Mouse (Mus musculus): ENCODE data around the gene Sarnp. TPM values are rescaled to one million over a fixed set of nuclear protein-coding genes. Genes with fewer than 3 reads are reported as not detected.

Sarnp gene
- polyA plus RNA-seq, 1 experiment from 2014 or later, result 146 TPM

DNA sequence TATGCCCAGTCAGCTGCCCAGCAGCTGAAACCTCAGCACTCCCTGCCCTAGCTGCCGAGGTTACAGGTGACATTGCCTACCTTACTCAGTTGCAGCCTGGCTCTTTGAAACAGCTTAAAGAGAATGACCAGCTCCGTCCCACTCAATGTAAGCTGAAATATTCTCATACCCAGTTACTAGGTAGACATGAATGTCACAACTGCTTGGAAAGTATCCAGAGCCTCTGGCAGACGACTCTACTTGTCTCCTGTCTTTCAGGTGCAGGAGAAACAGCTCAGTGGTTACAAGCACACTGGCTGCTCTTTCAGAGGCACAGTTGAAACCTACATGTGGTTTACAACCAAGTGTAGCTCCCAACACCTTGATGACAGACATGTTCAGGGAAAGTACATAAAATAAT, 53.2 kb downstream of the Sarnp start:
- H3K27me3 ChIP-seq, result no peaks in the 10 kb centered on the region
- no peak overlapping the region for H3K27ac ChIP-seq (replicated peaks)
- H3K4me1 ChIP-seq (replicated peaks), result no peaks in the 10 kb centered on the region
- H3K4me3 ChIP-seq, result no peak overlapping the region
- ATAC-seq (ENCODE audit: low FRiP score, low read depth), result no peak
- H3K9me3 ChIP-seq, result no peaks in the 10 kb centered on the region
- H3K9ac ChIP-seq, result no peak overlapping the region
- WGBS, result 88% methylated on average over 3 of the region's 3 CpGs
- no peak overlapping the region for H3K4me2 ChIP-seq
- peaks cover 45% of the 10 kb centered on the region for H3K36me3 ChIP-seq

DNA sequence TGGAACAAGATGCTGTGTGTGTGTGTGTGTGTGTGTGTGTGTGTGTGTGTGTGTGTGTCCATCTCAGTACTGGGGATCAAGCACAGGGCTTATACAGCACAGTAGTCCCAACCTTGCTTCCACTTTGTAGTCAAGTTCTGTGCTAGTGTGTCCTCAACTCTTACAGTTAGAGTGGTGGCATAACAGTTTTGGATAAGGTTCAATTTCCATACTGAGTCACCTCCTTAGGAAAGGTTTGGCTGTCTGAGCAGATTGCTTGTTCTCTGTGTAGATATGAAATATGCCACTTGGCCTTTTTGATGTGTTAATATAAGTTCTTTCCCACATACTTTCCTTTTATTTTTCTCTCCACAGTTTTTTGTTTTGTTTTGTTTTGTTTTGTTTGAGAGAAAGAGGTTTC, 61.2 kb downstream of the Sarnp start:
- Histone ChIP-seq H3K4me2 (no peak overlapping the region), H3K27me3 (no peaks in the 10 kb centered on the region), H3K9me3 (no peaks in the 10 kb centered on the region), H3K4me1 (replicated peaks) (no peaks in the 10 kb centered on the region), H3K27ac (replicated peaks) (no peak overlapping the region), H3K4me3 (no peak overlapping the region), H3K9ac (no peak overlapping the region), H3K36me3 (peaks cover 27% of the 10 kb centered on the region)
- ATAC-seq (ENCODE audit: low FRiP score, low read depth), result no peak

DNA sequence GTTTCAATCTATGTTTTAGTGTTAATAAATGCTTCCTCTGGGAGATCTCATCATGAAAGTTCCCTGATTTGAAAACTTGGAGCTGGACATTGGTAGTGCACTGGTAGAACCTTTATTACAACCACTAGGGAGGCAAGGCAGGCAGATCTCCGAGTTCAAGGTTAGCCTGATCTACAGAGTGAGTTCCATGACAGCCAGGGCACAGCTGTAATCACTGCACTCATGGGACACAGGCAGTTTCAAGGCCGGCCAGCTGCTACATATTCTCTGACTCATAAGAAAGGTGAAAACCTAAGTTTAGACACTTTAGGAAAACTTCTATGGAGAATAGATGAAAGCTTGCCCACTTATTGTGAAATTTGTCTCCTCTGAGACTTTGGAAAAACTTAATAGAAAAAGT, 61.7 kb downstream of the Sarnp start:
- Histone ChIP-seq H3K27ac (replicated peaks) (no peak overlapping the region), H3K4me3 (no peak overlapping the region), H3K4me2 (no peak overlapping the region), H3K9me3 (no peaks in the 10 kb centered on the region), H3K36me3 (peaks cover 22% of the 10 kb centered on the region), H3K27me3 (no peaks in the 10 kb centered on the region), H3K9ac (no peak overlapping the region), H3K4me1 (replicated peaks) (no peaks in the 10 kb centered on the region)
- WGBS, result 80% methylated on average over 2 of the region's 2 CpGs
- ATAC-seq (ENCODE audit: low FRiP score, low read depth), result no peak

DNA sequence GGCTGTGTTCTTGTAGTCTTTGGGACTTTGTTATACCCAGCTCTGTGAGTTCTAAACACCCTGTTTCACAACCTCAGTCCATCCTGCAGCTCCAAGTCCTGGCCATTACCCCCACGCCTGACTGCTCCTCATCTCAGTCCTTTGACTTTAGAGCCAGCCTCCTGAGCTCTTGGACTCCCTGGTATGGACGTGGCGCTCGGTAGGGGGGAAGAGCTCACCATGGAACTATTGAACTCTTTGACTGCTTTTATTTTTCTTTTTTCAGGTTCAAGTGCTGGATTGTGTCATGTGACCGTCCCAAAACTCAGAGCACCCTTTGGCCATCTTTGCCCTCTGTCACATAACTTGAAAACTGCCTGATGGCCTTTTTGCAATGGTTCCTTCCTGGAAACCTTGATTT, 64.9 kb downstream of the Sarnp start:
- H3K4me3 ChIP-seq, result no peak overlapping the region
- H3K27ac ChIP-seq (replicated peaks), result no peak overlapping the region
- H3K4me2 ChIP-seq, result no peak overlapping the region
- 87% methylated on average over 5 of the region's 5 CpGs for WGBS
- ATAC-seq (ENCODE audit: low FRiP score, low read depth), result no peak
- H3K4me1 ChIP-seq (replicated peaks), result no peaks in the 10 kb centered on the region
- peaks cover 8% of the 10 kb centered on the region for H3K36me3 ChIP-seq
- H3K27me3 ChIP-seq, result no peaks in the 10 kb centered on the region
- no peaks in the 10 kb centered on the region for H3K9me3 ChIP-seq
- no peak overlapping the region for H3K9ac ChIP-seq

DNA sequence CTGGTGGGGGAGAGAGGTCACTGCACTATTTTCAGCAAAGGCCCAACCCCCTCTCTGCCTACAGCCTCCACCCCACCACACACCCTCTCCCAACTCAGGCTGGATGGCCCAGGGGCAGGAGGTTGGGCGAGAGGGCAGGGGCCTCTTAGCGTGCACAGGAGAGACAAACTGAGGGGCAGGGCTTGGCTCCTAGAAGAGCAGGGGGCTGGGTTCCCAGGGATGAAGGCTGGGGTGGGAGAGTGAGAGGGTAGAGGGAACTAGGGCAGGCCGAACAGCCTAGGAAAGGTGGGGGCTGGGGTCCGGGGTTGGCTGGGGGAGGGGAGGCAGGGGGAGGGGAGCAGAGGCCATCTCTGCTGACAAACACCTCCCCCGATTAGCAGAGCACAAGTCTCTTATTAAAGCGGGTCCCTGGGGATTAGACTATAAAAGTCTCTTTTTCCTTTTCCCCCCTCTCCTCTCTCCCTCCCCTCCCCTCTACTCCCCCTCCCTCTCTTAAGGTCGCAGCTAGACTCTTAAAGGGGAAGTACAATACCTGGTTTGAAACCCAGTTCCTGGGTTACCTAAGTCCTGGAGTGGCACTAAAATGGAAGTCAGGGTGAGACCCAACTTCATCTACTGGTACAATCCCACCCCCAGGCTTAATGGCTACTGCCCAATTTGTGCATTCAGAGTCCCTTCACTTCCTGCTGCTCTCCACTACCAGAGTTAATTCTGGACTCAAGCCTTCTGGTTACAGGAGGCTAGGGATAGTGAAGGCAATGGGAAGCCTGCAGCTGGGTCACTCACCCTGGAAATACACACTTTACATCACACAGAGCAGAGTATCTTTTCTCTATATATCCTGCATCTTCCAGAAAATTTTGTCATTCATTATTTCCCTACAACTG, 72.1 kb downstream of the Sarnp start:
- 0% methylated on average over 7 of the region's 7 CpGs for WGBS
- ATAC-seq (ENCODE audit: low FRiP score, low read depth), result peak; percentile 45
- no peaks in the 10 kb centered on the region for H3K9me3 ChIP-seq

DNA sequence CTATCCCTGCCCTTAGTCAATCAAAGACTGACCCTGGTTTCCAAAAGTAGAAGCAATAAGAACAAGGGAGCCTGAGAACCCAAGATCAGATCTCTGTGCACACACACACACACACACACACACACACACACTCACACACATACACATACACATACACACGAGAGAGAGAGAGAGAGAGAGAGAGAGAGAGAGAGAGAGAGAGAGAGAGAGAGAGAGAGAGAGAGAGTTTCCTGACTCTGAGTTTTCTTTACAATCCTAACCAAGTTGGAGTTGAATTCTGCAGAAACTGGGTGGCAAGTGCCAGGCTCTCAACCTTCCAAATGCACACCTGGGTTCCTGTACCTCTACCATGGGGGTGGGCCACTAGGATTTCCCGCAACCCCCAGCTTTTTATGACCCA, 72.7 kb downstream of the Sarnp start:
- H3K4me1 ChIP-seq (replicated peaks), result peaks cover 34% of the 10 kb centered on the region
- H3K9me3 ChIP-seq, result no peaks in the 10 kb centered on the region
- peak overlapping the region; percentile 85; the same call in 1 of the 2 replicates for H3K9ac ChIP-seq
- H3K4me2 ChIP-seq, result peak overlapping the region; percentile 91
- WGBS, result 8% methylated on average over 1 of the region's 2 CpGs
- no peaks in the 10 kb centered on the region for H3K27me3 ChIP-seq
- ATAC-seq (ENCODE audit: low FRiP score, low read depth), result no peak
- peak overlapping the region; percentile 92; the same call in 1 of the 2 replicates for H3K27ac ChIP-seq (replicated peaks)
- peak overlapping the region; percentile 77 for H3K4me3 ChIP-seq
- peaks cover 12% of the 10 kb centered on the region; the same call in 1 of the 2 replicates for H3K36me3 ChIP-seq

More for the DNA sequence above, 72.1 kb downstream of the Sarnp start:
- Histone ChIP-seq H3K4me2 (peak overlapping the region; percentile 91), H3K9ac (peak overlapping the region; percentile 39), H3K27ac (replicated peaks) (peak overlapping the region; percentile 62), H3K27me3 (no peaks in the 10 kb centered on the region), H3K4me1 (replicated peaks) (peaks cover 34% of the 10 kb centered on the region), H3K36me3 (peaks cover 12% of the 10 kb centered on the region; the same call in 1 of the 2 replicates), H3K4me3 (peak overlapping the region; percentile 77)

DNA sequence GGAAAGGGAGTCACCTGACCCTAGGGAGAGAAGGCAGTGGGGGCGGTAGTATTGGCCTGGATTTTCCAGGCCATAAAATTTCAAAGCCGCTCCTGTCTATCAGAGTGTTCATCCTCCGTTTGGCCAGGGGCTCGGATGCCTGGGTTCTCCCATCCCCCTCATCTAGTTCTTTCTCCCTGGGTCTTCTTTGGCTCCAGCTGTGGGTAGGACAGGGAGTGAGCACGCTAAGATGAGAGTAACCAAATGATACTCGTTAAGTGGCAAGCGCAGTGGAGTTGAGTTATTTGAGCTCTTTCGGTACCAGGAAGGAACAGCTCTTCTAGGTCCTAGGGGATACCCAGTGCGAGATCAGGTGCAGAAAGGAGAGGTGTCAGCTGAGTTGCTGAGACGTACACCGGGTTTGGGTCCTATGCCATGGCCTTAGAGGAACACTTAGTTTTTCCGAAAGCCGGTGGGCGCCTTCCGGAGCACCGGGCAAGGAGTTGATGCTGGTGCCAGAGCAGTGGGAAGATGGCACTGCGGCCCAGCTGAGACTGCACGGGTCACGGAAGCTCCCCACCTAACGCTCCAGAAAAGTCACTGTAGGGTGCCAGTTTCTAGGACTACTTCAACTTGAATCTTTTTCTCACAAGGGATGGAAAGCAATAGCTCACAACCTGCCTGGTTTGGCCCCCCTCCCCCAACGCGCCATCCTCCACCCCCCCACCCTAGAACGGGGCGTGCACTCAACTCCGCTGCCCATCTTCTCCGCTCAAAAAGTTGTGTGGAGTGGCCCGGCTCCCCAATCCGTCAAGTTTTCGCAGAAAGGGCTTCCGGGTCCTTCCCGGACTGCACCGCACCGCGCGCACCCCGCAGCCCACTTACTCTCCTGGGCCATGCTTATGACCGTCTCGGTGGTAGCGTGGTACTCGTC, 73.5 kb downstream of the Sarnp start:
- peaks cover 38% of the 10 kb centered on the region for H3K4me1 ChIP-seq (replicated peaks)
- H3K9me3 ChIP-seq, result no peaks in the 10 kb centered on the region
- H3K27me3 ChIP-seq, result no peaks in the 10 kb centered on the region
- WGBS, result under 1% methylated on average over 40 of the region's 40 CpGs
- ATAC-seq (ENCODE audit: low FRiP score, low read depth), result peak; percentile 7
- peak overlapping the region; percentile 92 for H3K27ac ChIP-seq (replicated peaks)
- peak overlapping the region; percentile 91 for H3K4me2 ChIP-seq
- H3K36me3 ChIP-seq, result peaks cover 11% of the 10 kb centered on the region; the same call in 1 of the 2 replicates
- peak overlapping the region; percentile 77 for H3K4me3 ChIP-seq
- peak overlapping the region; percentile 85 for H3K9ac ChIP-seq

DNA sequence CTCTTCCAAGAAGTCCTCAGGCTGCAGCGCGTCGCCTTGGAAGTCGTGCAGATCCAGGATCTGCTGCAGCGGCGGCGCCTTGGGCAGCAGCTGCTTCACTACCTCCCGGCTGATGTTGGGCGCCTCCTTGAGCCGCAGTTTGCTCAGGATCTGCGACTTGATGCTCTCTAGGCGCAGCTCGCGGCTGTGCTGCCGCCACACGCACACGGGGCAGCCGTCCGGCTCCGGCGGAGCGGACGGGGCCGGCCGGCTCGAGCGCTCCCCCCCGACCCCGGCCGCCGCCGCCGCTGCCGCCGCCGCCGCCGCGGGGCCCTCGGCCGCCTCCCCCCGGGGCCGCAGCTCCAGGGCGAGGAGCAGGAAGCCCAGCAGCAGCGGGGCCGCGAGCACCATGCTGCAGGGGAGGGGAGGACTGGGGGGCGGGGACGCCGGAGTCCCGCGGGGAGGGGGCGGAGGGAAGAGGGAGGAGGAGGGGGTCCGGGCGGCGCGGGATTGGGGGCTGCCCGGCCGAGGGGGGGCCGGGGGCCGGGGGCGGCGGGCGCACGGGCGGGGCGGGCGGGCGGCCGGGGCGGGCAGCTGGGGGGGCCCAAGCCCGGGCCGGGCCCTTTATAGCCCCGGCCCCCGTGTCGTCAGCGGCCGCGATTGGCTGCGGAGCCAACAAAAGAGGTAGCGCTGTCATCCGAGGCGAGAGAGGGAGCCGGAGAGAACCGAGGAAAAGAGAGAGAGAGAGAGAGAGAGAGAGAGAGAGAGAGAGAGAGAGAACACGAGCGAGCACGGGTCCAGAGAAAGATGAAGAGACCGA, 74.4 kb downstream of the Sarnp start, which contains the start of gene Gdf11:
TSS of gene Gdf11 (minus strand) at position 423 of the 799 bp plus-strand sequence.
- Histone ChIP-seq H3K27me3 (peaks cover 5% of the 10 kb centered on the region), H3K27ac (replicated peaks) (peak within 1 kb of the TSS; percentile 92), H3K4me2 (peak within 1 kb of the TSS; percentile 91), H3K4me1 (replicated peaks) (peaks cover 45% of the 10 kb centered on the region), H3K9me3 (no peaks in the 10 kb centered on the region), H3K9ac (peak within 1 kb of the TSS; percentile 85), H3K4me3 (peak within 1 kb of the TSS; percentile 77), H3K36me3 (peaks cover 9% of the 10 kb centered on the region; the same call in 1 of the 2 replicates)
- under 1% methylated on average over 58 of the region's 89 CpGs for WGBS
- peak; percentile 86 for ATAC-seq (ENCODE audit: low FRiP score, low read depth)

DNA sequence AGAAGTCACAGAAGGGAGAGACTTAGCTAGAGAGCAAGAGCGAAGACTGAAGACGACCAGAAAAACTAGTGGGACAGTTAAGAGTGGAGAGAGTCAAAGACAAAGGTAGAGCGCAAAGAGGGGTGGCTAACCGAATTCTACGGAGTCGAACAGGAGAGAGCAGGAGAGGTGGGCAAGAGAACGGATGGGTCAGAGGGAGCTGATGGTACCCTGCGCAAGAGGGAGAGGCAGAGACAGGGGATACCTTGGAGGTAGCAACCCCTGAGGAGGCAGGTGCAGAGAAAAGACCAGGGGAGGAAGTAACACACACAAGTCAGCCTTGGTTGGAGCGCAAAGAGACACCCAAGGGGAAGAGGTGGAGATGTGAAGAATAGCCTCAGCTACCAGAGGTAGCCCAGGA, 75.1 kb downstream of the Sarnp start:
- Histone ChIP-seq H3K4me2 (peak overlapping the region; percentile 91), H3K27ac (replicated peaks) (peak overlapping the region; percentile 92), H3K4me3 (peak overlapping the region; percentile 77), H3K9ac (peak overlapping the region; percentile 85), H3K4me1 (replicated peaks) (peaks cover 52% of the 10 kb centered on the region), H3K36me3 (peaks cover 8% of the 10 kb centered on the region; the same call in 1 of the 2 replicates), H3K9me3 (no peaks in the 10 kb centered on the region), H3K27me3 (peaks cover 13% of the 10 kb centered on the region)
- ATAC-seq (ENCODE audit: low FRiP score, low read depth), result peak; percentile 8
- WGBS, result 1% methylated on average over 9 of the region's 9 CpGs

DNA sequence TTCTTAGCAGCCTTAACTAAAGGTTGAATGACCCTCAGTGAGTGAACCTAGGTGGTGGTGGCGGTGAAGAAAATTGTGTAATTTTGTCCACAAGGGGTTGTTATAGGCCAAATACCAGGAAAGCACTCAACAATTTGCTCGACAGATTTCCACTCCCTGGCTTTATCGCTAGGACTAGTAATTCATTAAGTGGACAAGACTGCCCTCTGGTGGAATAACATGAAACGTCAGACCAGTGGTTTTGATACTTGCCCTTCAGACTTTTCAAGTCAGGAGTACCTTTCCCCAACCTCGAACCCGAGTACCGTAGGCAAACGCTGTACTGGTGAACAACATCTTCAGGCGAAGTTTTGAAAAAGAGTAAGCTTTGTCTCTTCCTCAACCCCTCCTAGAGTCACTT, 78.3 kb downstream of the Sarnp start:
- no peak overlapping the region for H3K27ac ChIP-seq (replicated peaks)
- peaks cover 33% of the 10 kb centered on the region for H3K4me1 ChIP-seq (replicated peaks)
- H3K9me3 ChIP-seq, result no peaks in the 10 kb centered on the region
- H3K4me2 ChIP-seq, result peak overlapping the region; percentile 45
- no peak for ATAC-seq (ENCODE audit: low FRiP score, low read depth)
- no peak overlapping the region for H3K9ac ChIP-seq
- no peak overlapping the region for H3K4me3 ChIP-seq
- H3K27me3 ChIP-seq, result peaks cover 13% of the 10 kb centered on the region
- under 1% methylated on average over 9 of the region's 9 CpGs for WGBS
- no peaks in the 10 kb centered on the region for H3K36me3 ChIP-seq
